In genomic region chr19:6955424-6955823, GRCm38 (mm10) we compare ENCODE assay signal across 22 mouse cellular contexts. TPM values are rescaled to one million over a fixed set of nuclear protein-coding genes. Genes with fewer than 3 reads are reported as not detected.
DNase-seq lines count a peak whose midpoint lies in the region; ATAC-seq and TF ChIP-seq lines count a peak whose summit lies in the region.
"Had no signal": no experiment of that assay in that cellular context is flagged by ENCODE, and none has a peak within 500 bp of the region (broad histone marks: within the 10 kb centered on the region; RNA-seq: fewer than 3 reads in every experiment).

No protein-coding gene starts in this region.

- H3K27me3 ChIP-seq in heart, embryonic 10.5 days (ENCODE audit: insufficient read depth, poor library complexity, severe bottlenecking): no peaks in the 10 kb centered on the region
- H3K27me3 ChIP-seq in CH12.LX (replicated peaks): no peaks in the 10 kb centered on the region
- no peaks in the 10 kb centered on the region for H3K27me3 ChIP-seq in forebrain, embryonic 11.5 days (ENCODE audit: control insufficient read depth, insufficient read depth, low read length)
- H3K27me3 ChIP-seq: embryonic facial prominence, embryonic 15.5 days; forebrain, embryonic 12.5 days; limb, embryonic 13.5 days; liver, embryonic 15.5 days; neural tube, embryonic 12.5 days had no signal

- no peak overlapping the region for H3K4me3 ChIP-seq in heart, embryonic 10.5 days
- H3K4me3 ChIP-seq in CH12.LX (replicated peaks in 1 of 3; ENCODE audit: low read depth in 2 of 3, low read length in 2 of 3, poor library complexity in 1 of 3): no peak overlapping the region
- H3K4me3 ChIP-seq in forebrain, embryonic 11.5 days (ENCODE audit: low read depth, low read length): no peak overlapping the region
- H3K4me3 ChIP-seq: embryonic facial prominence, embryonic 15.5 days; forebrain, embryonic 12.5 days; limb, embryonic 13.5 days; liver, embryonic 15.5 days; neural tube, embryonic 12.5 days had no signal

- intact Hi-C loops in heart, postnatal 36 days (cut with DNase I): no loop called here
- intact Hi-C loops in heart, postnatal 10 days (cut with DNase I): no loop called here

- peaks cover 65% of the 10 kb centered on the region for H3K36me3 ChIP-seq in heart, embryonic 10.5 days
- peaks cover 48 to 98% of the 10 kb centered on the region in 2 experiments for H3K36me3 ChIP-seq in CH12.LX (replicated peaks in 1 of 2; ENCODE audit: control insufficient read depth in 1 of 2, insufficient read depth in 1 of 2, low read length in 1 of 2)
- H3K36me3 ChIP-seq in forebrain, embryonic 11.5 days (ENCODE audit: control insufficient read depth, insufficient read depth, low read length): no peaks in the 10 kb centered on the region; the same call in 1 of the 2 replicates

- no peak for ATAC-seq in forebrain, embryonic 11.5 days (replicated peaks; ENCODE audit: low FRiP score)

- TF ChIP-seq POLR2A in CH12.LX (IDR thresholded peaks at IDR 0.05; ENCODE audit: low read depth, low read length): no peak

- H3K9me3 ChIP-seq in heart, embryonic 10.5 days: no peaks in the 10 kb centered on the region
- H3K9me3 ChIP-seq in CH12.LX (replicated peaks; ENCODE audit: low read length): no peaks in the 10 kb centered on the region
- H3K9me3 ChIP-seq in forebrain, embryonic 11.5 days (ENCODE audit: control insufficient read depth, low read length): no peaks in the 10 kb centered on the region
- H3K9me3 ChIP-seq: embryonic facial prominence, embryonic 15.5 days; forebrain, embryonic 12.5 days; hindbrain, embryonic 10.5 days; limb, embryonic 13.5 days; liver, embryonic 15.5 days; neural tube, embryonic 12.5 days had no signal

- peaks cover 40% of the 10 kb centered on the region for H3K4me1 ChIP-seq in heart, embryonic 10.5 days
- peaks cover 12 to 23% of the 10 kb centered on the region in 2 experiments for H3K4me1 ChIP-seq in CH12.LX (ENCODE audit: control insufficient read depth in 1 of 2, insufficient read depth in 2 of 2)
- H3K4me1 ChIP-seq in forebrain, embryonic 11.5 days (replicated peaks; ENCODE audit: control insufficient read depth, insufficient read depth, low read length): peaks cover 4% of the 10 kb centered on the region; the same call in 1 of the 2 replicates

- dilution Hi-C loops in CH12.LX (cut with MboI; ENCODE audit: extremely low pct_ligation_motif_present, extremely low pct_unique_long_range_greater_than_20kb, low sequenced_read_pairs): no loop called here

- 65% methylated on average over 7 of the region's 7 CpGs for WGBS in heart, embryonic 10.5 days
- WGBS in forebrain, embryonic 11.5 days: 88% methylated on average over 7 of the region's 7 CpGs

- H3K4me2 ChIP-seq in CH12.LX (ENCODE audit: insufficient read depth, low read depth, poor library complexity, severe bottlenecking): no peak overlapping the region
- H3K4me2 ChIP-seq in forebrain, embryonic 11.5 days (ENCODE audit: low read depth, low read length, severe bottlenecking): no peak overlapping the region
- H3K4me2 ChIP-seq: embryonic facial prominence, embryonic 15.5 days; forebrain, embryonic 12.5 days; limb, embryonic 13.5 days; liver, embryonic 15.5 days; neural tube, embryonic 12.5 days had no signal

- H3K79me2 ChIP-seq in CH12.LX (replicated peaks; ENCODE audit: control insufficient read depth, extremely low read depth, insufficient read depth, poor library complexity, severe bottlenecking): no peaks in the 10 kb centered on the region

- no peak overlapping the region for H3K9ac ChIP-seq in CH12.LX (ENCODE audit: insufficient read depth, low read depth)
- no peak overlapping the region for H3K9ac ChIP-seq in forebrain, embryonic 11.5 days (ENCODE audit: low read length)
- H3K9ac ChIP-seq: embryonic facial prominence, embryonic 15.5 days; forebrain, embryonic 12.5 days; limb, embryonic 13.5 days; liver, embryonic 15.5 days; neural tube, embryonic 12.5 days had no signal

- no peak for TF ChIP-seq RAD21 in CH12.LX (IDR thresholded peaks at IDR 0.05; ENCODE audit: low read depth, low read length)

- no peak for DNase-seq in heart, embryonic 10.5 days (ENCODE audit: low spot score)
- DNase-seq in heart, postnatal 36 days: no peak
- peak; percentile 60 for DNase-seq in A20 (ENCODE audit: low read depth, low spot score)
- DNase-seq in CH12.LX (ENCODE audit: extremely low read depth): no peak
- peak; percentile 69 to 76 for DNase-seq in heart, postnatal 10 days
- no peak for DNase-seq in kidney, adult 11 months
- DNase-seq in forebrain, embryonic 11.5 days (ENCODE audit: low spot score): no peak
- DNase-seq: adrenal gland, adult 8-10 months; cerebellum, adult 18-20 months; gastrocnemius, postnatal 36 days; kidney, adult 18-20 months; kidney, postnatal 10 days; lung, postnatal 10 days; right cerebral cortex, postnatal 25 days; thymus, postnatal 25 days had no signal

- TF ChIP-seq CTCF in CH12.LX (conservative IDR thresholded peaks at IDR 0.05 in 1 of 2, IDR thresholded peaks at IDR 0.05 in 1 of 2; ENCODE audit: low read depth in 2 of 2, low read length in 2 of 2): no peak

- no peak for TF ChIP-seq EP300 in CH12.LX (IDR thresholded peaks at IDR 0.05; ENCODE audit: low read length)

- in situ Hi-C loops in CH12.LX (cut with MboI; ENCODE audit: low pct_ligation_motif_present, low pct_unique_long_range_greater_than_20kb, low sequenced_read_pairs): no loop called here

- peak overlapping the region; percentile 42; the same call in 1 of the 2 replicates for H3K27ac ChIP-seq in heart, embryonic 10.5 days
- no peak overlapping the region for H3K27ac ChIP-seq in CH12.LX (ENCODE audit: insufficient read depth, low read depth)
- H3K27ac ChIP-seq in forebrain, embryonic 11.5 days (ENCODE audit: low read depth, low read length): no peak overlapping the region
- H3K27ac ChIP-seq: embryonic facial prominence, embryonic 15.5 days; forebrain, embryonic 12.5 days; limb, embryonic 13.5 days; liver, embryonic 15.5 days; neural tube, embryonic 12.5 days had no signal

TF ChIP-seq in CH12.LX, 34 proteins besides CTCF, POLR2A, EP300 and RAD21:
- TF ChIP-seq TBP (conservative IDR thresholded peaks at IDR 0.05; ENCODE audit: low read depth, low read length) (no peak), BHLHE40 (IDR thresholded peaks at IDR 0.05; ENCODE audit: low read depth, low read length) (peak; percentile 19; the same call in 1 of the 2 replicates)

RNA-seq across cellular contexts. Expression of gene Gpr137, which starts 13.1 kb away (rescaled TPM):
- polyA plus RNA-seq in heart, embryonic 10.5 days (2016; fragmentation: Nextera tagmentation; extraction: Ambion mirVana): 20.3 and 23.3 TPM in 2 replicates
- 10 to 100 TPM; 37.3 to 39.1 TPM for total RNA-seq in heart, postnatal 36 days (2021)
- total RNA-seq in CH12.LX (2012; rRNA removed) (14.1 and 18.1 TPM in 2 replicates), CH12.LX (2014; rRNA removed) (8.8 and 9.0 TPM in 2 replicates)
- 14.0 and 14.4 TPM in 2 replicates for polyA plus RNA-seq in CH12.LX (2012; ENCODE audit: insufficient read length, low read depth)
- total RNA-seq in heart, postnatal 10 days (2021): 10 to 100 TPM; 28.8 to 32.4 TPM
- 32.7 and 34.3 TPM in 2 replicates for polyA plus RNA-seq in forebrain, embryonic 11.5 days (2014; fragmentation: Nextera tagmentation; extraction: Ambion mirVana)

RNA-seq across cellular contexts. Expression of gene Bad, which starts 13.8 kb away (rescaled TPM):
- polyA plus RNA-seq in heart, embryonic 10.5 days (2016; fragmentation: Nextera tagmentation; extraction: Ambion mirVana): 61.3 and 62.0 TPM in 2 replicates
- total RNA-seq in heart, postnatal 36 days (2021): 10 to 100 TPM; 22.0 to 24.7 TPM
- total RNA-seq in CH12.LX (2012; rRNA removed): 37.8 and 38.0 TPM in 2 replicates
- 27.7 and 28.5 TPM in 2 replicates for total RNA-seq in CH12.LX (2014; rRNA removed)
- 33.3 and 39.6 TPM in 2 replicates for polyA plus RNA-seq in CH12.LX (2012; ENCODE audit: insufficient read length, low read depth)
- total RNA-seq in heart, postnatal 10 days (2021): 10 to 100 TPM; 30.8 to 34.1 TPM
- 56.6 and 57.0 TPM in 2 replicates for polyA plus RNA-seq in forebrain, embryonic 11.5 days (2014; fragmentation: Nextera tagmentation; extraction: Ambion mirVana)

RNA-seq across cellular contexts. Expression of gene Ppp1r14b, which starts 19.3 kb away (rescaled TPM):
- polyA plus RNA-seq in heart, embryonic 10.5 days (2016; fragmentation: Nextera tagmentation; extraction: Ambion mirVana): 169 and 191 TPM in 2 replicates
- total RNA-seq in heart, postnatal 36 days (2021): 10 to 100 TPM; 77.3 to 95.8 TPM
- 256 and 329 TPM in 2 replicates for total RNA-seq in CH12.LX (2012; rRNA removed)
- total RNA-seq in CH12.LX (2014; rRNA removed): 151 and 167 TPM in 2 replicates
- 179 and 241 TPM in 2 replicates for polyA plus RNA-seq in CH12.LX (2012; ENCODE audit: insufficient read length, low read depth)
- total RNA-seq in heart, postnatal 10 days (2021): 100 to 1,000 TPM; 168 to 180 TPM
- polyA plus RNA-seq in forebrain, embryonic 11.5 days (2014; fragmentation: Nextera tagmentation; extraction: Ambion mirVana): 305 and 329 TPM in 2 replicates

RNA-seq across cellular contexts. Expression of gene Plcb3, which starts 20.8 kb away (rescaled TPM):
- polyA plus RNA-seq in heart, embryonic 10.5 days (2016; fragmentation: Nextera tagmentation; extraction: Ambion mirVana): 26.1 and 31.9 TPM in 2 replicates
- total RNA-seq in heart, postnatal 36 days (2021): 10 to 100 TPM; 17.0 to 18.5 TPM
- total RNA-seq in CH12.LX (2012; rRNA removed): 6.4 and 7.5 TPM in 2 replicates
- 3.0 and 4.1 TPM in 2 replicates for total RNA-seq in CH12.LX (2014; rRNA removed)
- polyA plus RNA-seq in CH12.LX (2012; ENCODE audit: insufficient read length, low read depth): 7.8 and 8.2 TPM in 2 replicates
- 10 to 100 TPM; 18.1 to 19.3 TPM for total RNA-seq in heart, postnatal 10 days (2021)
- 21.2 and 24.1 TPM in 2 replicates for polyA plus RNA-seq in forebrain, embryonic 11.5 days (2014; fragmentation: Nextera tagmentation; extraction: Ambion mirVana)

RNA-seq across cellular contexts. Expression of gene Kcnk4, which starts 21.1 kb away (rescaled TPM):
- polyA plus RNA-seq in heart, embryonic 10.5 days (2016; fragmentation: Nextera tagmentation; extraction: Ambion mirVana): 0.25 and 0.32 TPM in 2 replicates
- total RNA-seq in heart, postnatal 36 days (2021): not detected
- total RNA-seq in CH12.LX (2012; rRNA removed) (0.21 TPM in 1 of 2 replicates, not detected in the other), CH12.LX (2014; rRNA removed) (not detected in 2 replicates)
- polyA plus RNA-seq in CH12.LX (2012; ENCODE audit: insufficient read length, low read depth): 0.80 TPM in 1 of 2 replicates, not detected in the other
- total RNA-seq in heart, postnatal 10 days (2021): under 1 TPM in 1 of 2 experiments, not detected in 1; 0.27 TPM
- not detected in 2 replicates for polyA plus RNA-seq in forebrain, embryonic 11.5 days (2014; fragmentation: Nextera tagmentation; extraction: Ambion mirVana)
- total RNA-seq: gastrocnemius, postnatal 36 days; monocyte, adult 5-6 weeks had no signal
- polyA plus RNA-seq: forebrain, embryonic 12.5 days; hindbrain, embryonic 10.5 days had no signal

Comparison
In these comparisons a context has a peak if more than half of its experiments do, and no peak if none do; other contexts are left out.
1. DNase-seq: peak in A20 (single experiment) and heart, postnatal 10 days (2 of 2); none in heart, embryonic 10.5 days (single experiment), heart, postnatal 36 days (0 of 2), CH12.LX (single experiment), kidney, adult 11 months (single experiment) and forebrain, embryonic 11.5 days (single experiment).